Mouse (Mus musculus) erythroblast, embryonic 14.5 days (primary cell): ENCODE data around the gene Gjb3.

ENCODE experiments used
- GATA1 ChIP-seq: IDR thresholded peaks from 2 replicates; pipeline ENCODE4 v1.6.1; 2012; ENCODE audit warnings: low read length, inconsistent platforms, mixed read lengths
- TAL1 ChIP-seq: IDR thresholded peaks from 3 replicates; pipeline ENCODE4 v1.6.1; 2012; ENCODE audit warnings: low read length, inconsistent platforms, mixed read lengths

DNA sequence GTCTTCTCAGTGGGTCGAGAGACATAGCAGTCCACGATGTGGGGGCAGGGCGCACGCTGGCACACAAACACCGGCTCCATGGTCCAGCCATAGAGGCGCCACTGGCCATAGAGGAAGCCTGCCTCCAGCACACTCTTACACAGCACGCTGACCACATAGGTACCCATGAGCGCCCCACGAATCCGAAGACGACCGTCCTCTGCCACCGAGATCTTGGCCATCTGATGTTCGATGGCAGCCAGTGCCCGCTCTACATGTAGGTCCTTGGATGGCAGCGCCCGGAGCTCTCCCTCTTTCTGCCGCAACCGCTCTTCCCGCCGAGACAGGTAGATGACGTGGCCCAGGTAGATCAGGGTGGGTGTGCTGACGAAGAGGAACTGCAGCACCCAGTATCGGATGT lies 18.3 kb downstream of the Gjb3 start:
- TF ChIP-seq GATA1 (no peak), TAL1 (no peak)
